Mouse (Mus musculus) kidney, adult 2 months (tissue): ENCODE data around the gene Zfp618.

Source experiments
- CTCF ChIP-seq: fragments of 200-500 bp; conservative IDR thresholded peaks from 2 replicates; pipeline ENCODE4 v1.5.1; 2011; ENCODE audit warnings: low read depth, mild to moderate bottlenecking, control low read depth, low read length, moderate library complexity, mixed read lengths; ENCODE audit not compliant: insufficient read depth, insufficient read length
- POLR2A ChIP-seq: fragments of 200-500 bp; IDR thresholded peaks from one replicate; pipeline ENCODE4 v1.6.1; 2011; ENCODE audit warnings: low read depth, low read length, control low read depth

GRCm38 (mm10) chr4:63102025-63102424 is 136.7 kb downstream of the Zfp618 start:
- no peak for TF ChIP-seq CTCF
- no peak for TF ChIP-seq POLR2A
